Mouse (Mus musculus): Measurements from ENCODE around the gene Fyttd1. TPM values are rescaled to one million over a fixed set of nuclear protein-coding genes. Genes with fewer than 3 reads are reported as not detected.

Fyttd1 gene
- polyA plus RNA-seq, 1 experiment from 2014 or later, result 164 TPM

GRCm38 (mm10) chr16:32942694-32943093, 65.4 kb downstream of the Fyttd1 start:
- H3K27me3 ChIP-seq (ENCODE audit: control insufficient read depth, insufficient read depth, low read length), result no peaks in the 10 kb centered on the region
- H3K9me3 ChIP-seq (replicated peaks; ENCODE audit: control insufficient read depth, low read length), result no peaks in the 10 kb centered on the region
- no peaks in the 10 kb centered on the region for H3K4me1 ChIP-seq (ENCODE audit: control insufficient read depth, insufficient read depth, low read length)
- WGBS (ENCODE audit: insufficient replicate concordance), result 85% methylated on average over 5 of the region's 5 CpGs
- no peak overlapping the region for H3K4me3 ChIP-seq (ENCODE audit: low read depth, low read length)
- H3K36me3 ChIP-seq (ENCODE audit: control insufficient read depth, insufficient read depth, low read length), result no peaks in the 10 kb centered on the region
- H3K4me2 ChIP-seq, result no peak overlapping the region
- no peak for ATAC-seq (replicated peaks; ENCODE audit: insufficient number of reproducible peaks, low FRiP score, low TSS enrichment)
- H3K9ac ChIP-seq (ENCODE audit: low read depth, low read length), result no peak overlapping the region
- H3K27ac ChIP-seq (ENCODE audit: low read depth, low read length), result no peak overlapping the region

- Histone ChIP-seq H3K4me3 (ENCODE audit: low read depth, low read length) (no peak overlapping the region), H3K4me1 (ENCODE audit: control insufficient read depth, insufficient read depth, low read length) (no peaks in the 10 kb centered on the region), H3K9me3 (replicated peaks; ENCODE audit: control insufficient read depth, low read length) (no peaks in the 10 kb centered on the region), H3K4me2 (no peak overlapping the region), H3K27ac (ENCODE audit: low read depth, low read length) (no peak overlapping the region), H3K9ac (ENCODE audit: low read depth, low read length) (no peak overlapping the region), H3K27me3 (ENCODE audit: control insufficient read depth, insufficient read depth, low read length) (no peaks in the 10 kb centered on the region), H3K36me3 (ENCODE audit: control insufficient read depth, insufficient read depth, low read length) (no peaks in the 10 kb centered on the region)
- WGBS (ENCODE audit: insufficient replicate concordance), result 83% methylated on average over 5 of the region's 5 CpGs
- no peak for ATAC-seq (replicated peaks; ENCODE audit: insufficient number of reproducible peaks, low FRiP score, low TSS enrichment)
Measured at GRCm38 (mm10) chr16:32945379-32945778, 68.1 kb downstream of the Fyttd1 start.

- Histone ChIP-seq H3K36me3 (ENCODE audit: control insufficient read depth, insufficient read depth, low read length) (peaks cover 3% of the 10 kb centered on the region; the same call in 1 of the 2 replicates), H3K4me3 (ENCODE audit: low read depth, low read length) (no peak overlapping the region), H3K27me3 (ENCODE audit: control insufficient read depth, insufficient read depth, low read length) (no peaks in the 10 kb centered on the region), H3K4me2 (no peak overlapping the region), H3K9ac (ENCODE audit: low read depth, low read length) (no peak overlapping the region), H3K4me1 (ENCODE audit: control insufficient read depth, insufficient read depth, low read length) (no peaks in the 10 kb centered on the region), H3K9me3 (replicated peaks; ENCODE audit: control insufficient read depth, low read length) (no peaks in the 10 kb centered on the region; the same call in 1 of the 2 replicates), H3K27ac (ENCODE audit: low read depth, low read length) (no peak overlapping the region)
- ATAC-seq (replicated peaks; ENCODE audit: insufficient number of reproducible peaks, low FRiP score, low TSS enrichment), result no peak
- WGBS (ENCODE audit: insufficient replicate concordance), result 88% methylated on average over 7 of the region's 8 CpGs
Measured at GRCm38 (mm10) chr16:32948016-32948415, 70.7 kb downstream of the Fyttd1 start.

GRCm38 (mm10) chr16:32948656-32949055, 71.4 kb downstream of the Fyttd1 start:
- no peaks in the 10 kb centered on the region for H3K4me1 ChIP-seq (ENCODE audit: control insufficient read depth, insufficient read depth, low read length)
- H3K4me2 ChIP-seq, result no peak overlapping the region
- ATAC-seq (replicated peaks; ENCODE audit: insufficient number of reproducible peaks, low FRiP score, low TSS enrichment), result no peak
- peaks cover 3% of the 10 kb centered on the region; the same call in 1 of the 2 replicates for H3K36me3 ChIP-seq (ENCODE audit: control insufficient read depth, insufficient read depth, low read length)
- H3K4me3 ChIP-seq (ENCODE audit: low read depth, low read length), result no peak overlapping the region
- H3K27me3 ChIP-seq (ENCODE audit: control insufficient read depth, insufficient read depth, low read length), result no peaks in the 10 kb centered on the region
- no peak overlapping the region for H3K9ac ChIP-seq (ENCODE audit: low read depth, low read length)
- 89% methylated on average over 5 of the region's 5 CpGs for whole genome bisulfite sequencing (ENCODE audit: insufficient replicate concordance)
- no peaks in the 10 kb centered on the region; the same call in 1 of the 2 replicates for H3K9me3 ChIP-seq (replicated peaks; ENCODE audit: control insufficient read depth, low read length)
- no peak overlapping the region for H3K27ac ChIP-seq (ENCODE audit: low read depth, low read length)

GRCm38 (mm10) chr16:32949281-32949680, 72.0 kb downstream of the Fyttd1 start:
- H3K4me1 ChIP-seq (ENCODE audit: control insufficient read depth, insufficient read depth, low read length), result no peaks in the 10 kb centered on the region
- H3K27ac ChIP-seq (ENCODE audit: low read depth, low read length), result no peak overlapping the region
- no peaks in the 10 kb centered on the region; the same call in 1 of the 2 replicates for H3K9me3 ChIP-seq (replicated peaks; ENCODE audit: control insufficient read depth, low read length)
- H3K4me3 ChIP-seq (ENCODE audit: low read depth, low read length), result no peak overlapping the region
- H3K9ac ChIP-seq (ENCODE audit: low read depth, low read length), result no peak overlapping the region
- peaks cover 3% of the 10 kb centered on the region; the same call in 1 of the 2 replicates for H3K36me3 ChIP-seq (ENCODE audit: control insufficient read depth, insufficient read depth, low read length)
- no peaks in the 10 kb centered on the region for H3K27me3 ChIP-seq (ENCODE audit: control insufficient read depth, insufficient read depth, low read length)
- ATAC-seq (replicated peaks; ENCODE audit: insufficient number of reproducible peaks, low FRiP score, low TSS enrichment), result no peak
- no peak overlapping the region for H3K4me2 ChIP-seq

GRCm38 (mm10) chr16:32951074-32951473, 73.8 kb downstream of the Fyttd1 start:
- Histone ChIP-seq H3K4me3 (ENCODE audit: low read depth, low read length) (no peak overlapping the region), H3K9me3 (replicated peaks; ENCODE audit: control insufficient read depth, low read length) (no peaks in the 10 kb centered on the region; the same call in 1 of the 2 replicates), H3K36me3 (ENCODE audit: control insufficient read depth, insufficient read depth, low read length) (peaks cover 8% of the 10 kb centered on the region), H3K4me2 (no peak overlapping the region), H3K27ac (ENCODE audit: low read depth, low read length) (no peak overlapping the region), H3K27me3 (ENCODE audit: control insufficient read depth, insufficient read depth, low read length) (no peaks in the 10 kb centered on the region), H3K4me1 (ENCODE audit: control insufficient read depth, insufficient read depth, low read length) (no peaks in the 10 kb centered on the region), H3K9ac (ENCODE audit: low read depth, low read length) (no peak overlapping the region)
- no peak for ATAC-seq (replicated peaks; ENCODE audit: insufficient number of reproducible peaks, low FRiP score, low TSS enrichment)
- WGBS (ENCODE audit: insufficient replicate concordance), result 80% methylated on average over 2 of the region's 2 CpGs

GRCm38 (mm10) chr16:32953806-32954205, 76.5 kb downstream of the Fyttd1 start:
- Histone ChIP-seq H3K9ac (ENCODE audit: low read depth, low read length) (no peak overlapping the region), H3K9me3 (replicated peaks; ENCODE audit: control insufficient read depth, low read length) (no peaks in the 10 kb centered on the region; the same call in 1 of the 2 replicates), H3K27me3 (ENCODE audit: control insufficient read depth, insufficient read depth, low read length) (no peaks in the 10 kb centered on the region), H3K4me1 (ENCODE audit: control insufficient read depth, insufficient read depth, low read length) (no peaks in the 10 kb centered on the region), H3K27ac (ENCODE audit: low read depth, low read length) (no peak overlapping the region), H3K36me3 (ENCODE audit: control insufficient read depth, insufficient read depth, low read length) (peaks cover 8% of the 10 kb centered on the region), H3K4me3 (ENCODE audit: low read depth, low read length) (no peak overlapping the region), H3K4me2 (no peak overlapping the region)
- WGBS (ENCODE audit: insufficient replicate concordance), result 76% methylated on average over 5 of the region's 5 CpGs
- ATAC-seq (replicated peaks; ENCODE audit: insufficient number of reproducible peaks, low FRiP score, low TSS enrichment), result no peak

GRCm38 (mm10) chr16:32954304-32954703, 77.0 kb downstream of the Fyttd1 start:
- Histone ChIP-seq H3K36me3 (ENCODE audit: control insufficient read depth, insufficient read depth, low read length) (peaks cover 8% of the 10 kb centered on the region), H3K27me3 (ENCODE audit: control insufficient read depth, insufficient read depth, low read length) (no peaks in the 10 kb centered on the region), H3K27ac (ENCODE audit: low read depth, low read length) (no peak overlapping the region), H3K4me1 (ENCODE audit: control insufficient read depth, insufficient read depth, low read length) (no peaks in the 10 kb centered on the region), H3K4me2 (no peak overlapping the region), H3K4me3 (ENCODE audit: low read depth, low read length) (no peak overlapping the region), H3K9me3 (replicated peaks; ENCODE audit: control insufficient read depth, low read length) (no peaks in the 10 kb centered on the region; the same call in 1 of the 2 replicates), H3K9ac (ENCODE audit: low read depth, low read length) (no peak overlapping the region)
- no peak for ATAC-seq (replicated peaks; ENCODE audit: insufficient number of reproducible peaks, low FRiP score, low TSS enrichment)
- 87% methylated on average over 6 of the region's 6 CpGs for WGBS (ENCODE audit: insufficient replicate concordance)

GRCm38 (mm10) chr16:32956889-32957288, 79.6 kb downstream of the Fyttd1 start:
- WGBS (ENCODE audit: insufficient replicate concordance), result 73% methylated on average over 5 of the region's 5 CpGs
- H3K4me3 ChIP-seq (ENCODE audit: low read depth, low read length), result no peak overlapping the region
- peaks cover 9% of the 10 kb centered on the region; the same call in 1 of the 2 replicates for H3K36me3 ChIP-seq (ENCODE audit: control insufficient read depth, insufficient read depth, low read length)

More at GRCm38 (mm10) chr16:32956889-32957288, 79.6 kb downstream of the Fyttd1 start:
- Histone ChIP-seq H3K4me1 (ENCODE audit: control insufficient read depth, insufficient read depth, low read length) (no peaks in the 10 kb centered on the region), H3K9me3 (replicated peaks; ENCODE audit: control insufficient read depth, low read length) (no peaks in the 10 kb centered on the region), H3K27ac (ENCODE audit: low read depth, low read length) (no peak overlapping the region), H3K27me3 (ENCODE audit: control insufficient read depth, insufficient read depth, low read length) (no peaks in the 10 kb centered on the region), H3K4me2 (no peak overlapping the region), H3K9ac (ENCODE audit: low read depth, low read length) (no peak overlapping the region)
- ATAC-seq (replicated peaks; ENCODE audit: insufficient number of reproducible peaks, low FRiP score, low TSS enrichment), result no peak
